Mouse (Mus musculus) forebrain, embryonic 15.5 days (tissue): ENCODE measurements at regions not wholly inside any gene's neighbourhood (a gene's known extent, or its start where the extent isn't known, plus 50 kb on each side); places are given as distances from the start of the nearest gene placed in this dataset.
"Not testable (repeated sequence)": the region's sequence is repeated elsewhere in the genome, so short reads cannot be mapped to it uniquely, and the experiment has no call there.

ENCODE experiments used
- ATAC-seq: fragments of 200-750 bp; cut with Nextera tagmentation; replicated peaks from 2 replicates; pipeline ENCODE4 v1.8.0; 2017; ENCODE audit warnings: mild to moderate bottlenecking, moderate TSS enrichment, moderate library complexity
- H3K27ac ChIP-seq: fragments of 300-500 bp; sonication (generic); replicated peaks from 2 replicates; pipeline ENCODE4 v1.5.1; 2015; ENCODE audit warnings: mild to moderate bottlenecking, inconsistent platforms
- H3K27me3 ChIP-seq: fragments of 300-500 bp; sonication (generic); 2 replicates; pipeline ENCODE4 v1.6.1; 2015; ENCODE audit warnings: inconsistent platforms
- H3K36me3 ChIP-seq: fragments of 300-500 bp; sonication (generic); 2 replicates; pipeline ENCODE4 v1.6.1; 2015; ENCODE audit warnings: mild to moderate bottlenecking, inconsistent platforms
- H3K4me1 ChIP-seq: fragments of 300-500 bp; sonication (generic); 2 replicates; pipeline ENCODE4 v1.6.1; 2015; ENCODE audit warnings: inconsistent platforms
- H3K4me2 ChIP-seq: fragments of 300-500 bp; sonication (generic); replicated peaks from 2 replicates; pipeline ENCODE4 v1.6.1; 2015; ENCODE audit warnings: mild to moderate bottlenecking, inconsistent platforms
- H3K4me3 ChIP-seq: fragments of 300-500 bp; sonication (generic); 2 replicates; pipeline ENCODE4 v1.5.1; 2015; ENCODE audit warnings: mild to moderate bottlenecking, inconsistent platforms
- H3K9ac ChIP-seq: fragments of 300-500 bp; sonication (generic); replicated peaks from 2 replicates; pipeline ENCODE4 v1.6.1; 2015; ENCODE audit warnings: mild to moderate bottlenecking, inconsistent platforms
- H3K9me3 ChIP-seq: fragments of 300-500 bp; sonication (generic); 2 replicates; pipeline ENCODE4 v1.6.1; 2016; ENCODE audit warnings: inconsistent platforms
- WGBS: fragments of 180-500 bp; shearing (Covaris S2); methylation state at CpG from one replicate; pipeline ENCODE4 v1.1.7; 2015; ENCODE audit warnings: mixed read lengths; 5-methylcytosine and 5-hydroxymethylcytosine counted together

DNA sequence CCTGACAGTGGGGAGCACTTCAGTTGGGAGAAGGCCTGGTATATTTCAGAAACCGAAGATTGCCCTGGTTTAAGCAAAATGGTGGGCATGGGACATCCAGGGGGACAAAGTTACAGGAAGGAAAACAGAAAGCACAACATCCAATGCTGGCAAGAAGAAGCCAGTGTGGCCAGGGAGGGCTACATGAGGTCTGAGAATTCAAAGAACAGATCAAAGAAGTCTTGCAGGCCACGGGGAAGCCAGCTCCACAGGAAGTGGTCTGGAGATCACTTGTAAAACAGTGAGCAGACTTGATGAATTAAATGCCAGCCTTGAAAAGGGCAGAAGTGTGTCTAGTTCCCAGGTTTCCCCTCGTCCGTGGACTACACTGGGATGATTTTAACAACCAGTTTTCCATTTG lies 120.4 kb upstream of the Mad2l1 start:
- Histone ChIP-seq H3K4me3 (no peak overlapping the region), H3K36me3 (no peaks in the 10 kb centered on the region), H3K9me3 (no peaks in the 10 kb centered on the region), H3K9ac (no peak overlapping the region), H3K4me2 (no peak overlapping the region), H3K27ac (no peak overlapping the region), H3K27me3 (no peaks in the 10 kb centered on the region), H3K4me1 (no peaks in the 10 kb centered on the region)
- WGBS, result 53% methylated on average over 4 of the region's 4 CpGs
- ATAC-seq, result no peak

DNA sequence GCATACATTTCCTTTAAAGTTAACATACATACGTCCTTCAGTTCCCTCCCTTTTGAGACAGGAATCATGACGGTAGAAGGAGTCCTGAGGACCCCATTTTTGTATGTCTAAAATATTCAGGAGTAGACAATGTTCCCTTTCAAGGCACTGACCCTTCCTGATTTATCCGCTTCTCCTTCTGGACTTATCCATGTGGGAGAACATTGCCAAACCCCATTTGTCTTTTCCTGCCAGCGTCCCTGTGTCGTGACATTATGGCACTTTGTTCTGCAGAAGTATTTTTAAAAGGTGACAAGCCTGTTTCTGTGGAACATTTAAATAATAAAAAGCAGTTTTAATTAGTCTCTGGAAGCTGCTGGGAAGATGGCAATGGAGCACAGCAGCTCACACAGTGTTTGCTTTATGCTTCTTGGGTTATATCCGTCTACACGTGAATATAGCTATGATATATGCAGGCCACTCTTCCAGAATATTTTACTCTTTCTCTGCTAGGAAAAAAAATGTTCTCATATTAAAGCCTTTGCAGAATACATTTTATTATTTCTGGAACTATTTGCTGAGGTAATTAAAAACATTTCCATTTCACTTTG lies 115.6 kb upstream of the Mad2l1 start:
- peak; percentile 67; the same call in 1 of the 2 replicates for ATAC-seq
- H3K4me3 ChIP-seq, result no peak overlapping the region
- no peaks in the 10 kb centered on the region for H3K9me3 ChIP-seq
- H3K27me3 ChIP-seq, result no peaks in the 10 kb centered on the region
- no peak overlapping the region for H3K9ac ChIP-seq
- no peaks in the 10 kb centered on the region for H3K4me1 ChIP-seq
- no peak overlapping the region for H3K27ac ChIP-seq
- WGBS, result 14% methylated on average over 7 of the region's 7 CpGs
- no peaks in the 10 kb centered on the region for H3K36me3 ChIP-seq
- no peak overlapping the region for H3K4me2 ChIP-seq

DNA sequence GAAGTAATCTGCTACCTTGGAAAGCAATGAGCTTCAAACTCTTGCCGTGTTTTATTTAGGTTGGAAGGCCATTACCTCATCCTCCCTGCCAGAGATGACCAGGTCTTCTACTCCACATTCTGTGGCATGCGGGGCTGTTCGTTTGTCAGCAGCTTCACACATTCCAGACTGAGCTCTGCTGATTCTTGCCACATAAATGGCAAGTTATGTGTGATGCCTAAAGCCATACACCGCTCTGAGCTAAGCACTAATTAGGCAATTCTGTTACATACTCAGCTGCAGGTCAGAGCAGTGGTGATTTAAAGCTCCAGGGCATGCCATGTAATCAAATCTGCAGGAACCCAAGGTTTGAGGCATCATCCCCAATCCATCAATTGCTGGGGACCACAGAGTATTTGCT lies 106.8 kb upstream of the Mad2l1 start:
- H3K36me3 ChIP-seq, result no peaks in the 10 kb centered on the region
- 54% methylated on average over 4 of the region's 4 CpGs for WGBS
- H3K4me3 ChIP-seq, result no peak overlapping the region
- ATAC-seq, result no peak
- H3K4me1 ChIP-seq, result no peaks in the 10 kb centered on the region
- no peak overlapping the region for H3K4me2 ChIP-seq
- no peak overlapping the region for H3K9ac ChIP-seq
- no peak overlapping the region for H3K27ac ChIP-seq
- H3K9me3 ChIP-seq, result no peaks in the 10 kb centered on the region
- H3K27me3 ChIP-seq, result no peaks in the 10 kb centered on the region

DNA sequence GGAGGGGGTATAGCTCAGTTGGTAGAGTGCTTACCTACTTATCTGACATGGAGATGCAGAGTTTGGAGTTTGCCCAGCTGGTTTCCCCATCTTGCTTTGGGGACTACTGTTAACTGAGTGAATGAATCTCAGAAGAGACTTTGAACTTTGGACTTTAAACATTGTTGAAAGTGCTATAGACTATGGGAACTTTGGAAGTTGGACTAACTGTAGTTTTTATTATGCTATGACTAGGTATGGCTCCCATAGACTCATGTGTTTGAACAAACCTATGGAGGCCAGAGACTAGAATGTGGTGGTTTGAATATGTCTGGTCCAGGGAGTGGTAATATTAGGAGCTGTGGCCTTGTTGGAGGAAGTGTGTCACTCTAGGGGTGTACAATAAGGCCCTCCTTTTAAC lies 84.8 kb upstream of the Mad2l1 start:
- not testable (repeated sequence) for H3K27ac ChIP-seq, ATAC-seq, H3K9ac ChIP-seq, H3K9me3 ChIP-seq, H3K4me3 ChIP-seq, H3K4me2 ChIP-seq, H3K27me3 ChIP-seq, H3K36me3 ChIP-seq, H3K4me1 ChIP-seq

DNA sequence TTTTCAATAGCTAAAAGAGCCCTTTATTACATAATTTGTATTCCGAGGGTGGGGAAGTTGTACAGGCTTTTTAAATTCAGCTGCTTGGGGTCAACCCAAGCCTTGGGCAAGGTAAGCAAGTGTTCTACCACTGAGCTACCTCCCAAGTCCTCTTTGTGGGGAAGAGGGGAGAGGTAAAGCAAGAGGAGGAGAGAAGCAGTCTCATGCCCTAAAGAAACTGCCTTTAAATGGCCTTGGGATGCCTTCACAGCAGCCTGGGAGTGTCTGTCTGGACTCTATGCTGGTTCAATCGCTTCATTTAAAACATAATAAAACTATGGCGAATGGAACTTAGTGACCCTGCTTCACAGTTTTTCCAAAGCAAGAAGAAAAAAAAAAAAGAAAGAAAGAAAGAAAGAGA lies 77.0 kb upstream of the Mad2l1 start:
- no peaks in the 10 kb centered on the region for H3K36me3 ChIP-seq
- no peak overlapping the region for H3K27ac ChIP-seq
- no peak overlapping the region for H3K4me2 ChIP-seq
- no peak for ATAC-seq
- H3K4me3 ChIP-seq, result no peak overlapping the region
- WGBS, result 30% methylated on average over 3 of the region's 3 CpGs
- peaks cover 5% of the 10 kb centered on the region; the same call in 1 of the 2 replicates for H3K4me1 ChIP-seq
- no peaks in the 10 kb centered on the region for H3K27me3 ChIP-seq
- no peaks in the 10 kb centered on the region for H3K9me3 ChIP-seq
- no peak overlapping the region for H3K9ac ChIP-seq

DNA sequence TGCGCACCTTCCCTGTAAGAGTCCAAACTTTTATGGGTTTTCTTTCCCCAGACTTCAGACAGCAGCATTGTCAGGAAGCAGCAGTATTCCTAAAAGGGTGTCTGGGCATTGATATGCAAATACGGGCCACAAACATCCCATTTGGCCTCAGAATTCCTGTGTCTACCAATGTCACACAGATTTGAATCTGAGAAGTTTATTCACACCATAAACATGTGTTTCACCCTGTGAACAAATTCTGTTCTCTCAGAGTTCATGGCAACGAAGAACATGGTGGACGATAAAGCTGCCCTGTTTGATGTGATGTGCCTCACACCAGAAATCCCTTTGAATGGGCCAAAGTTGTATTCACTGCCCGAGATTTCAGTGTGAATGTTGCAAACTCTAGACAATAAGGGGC lies 70.7 kb upstream of the Mad2l1 start:
- Histone ChIP-seq H3K36me3 (no peaks in the 10 kb centered on the region), H3K9me3 (no peaks in the 10 kb centered on the region), H3K4me2 (no peak overlapping the region), H3K27me3 (no peaks in the 10 kb centered on the region), H3K4me1 (peaks cover 6% of the 10 kb centered on the region; the same call in 1 of the 2 replicates), H3K9ac (no peak overlapping the region), H3K27ac (no peak overlapping the region), H3K4me3 (no peak overlapping the region)
- WGBS, result 13% methylated on average over 4 of the region's 5 CpGs
- ATAC-seq, result no peak

DNA sequence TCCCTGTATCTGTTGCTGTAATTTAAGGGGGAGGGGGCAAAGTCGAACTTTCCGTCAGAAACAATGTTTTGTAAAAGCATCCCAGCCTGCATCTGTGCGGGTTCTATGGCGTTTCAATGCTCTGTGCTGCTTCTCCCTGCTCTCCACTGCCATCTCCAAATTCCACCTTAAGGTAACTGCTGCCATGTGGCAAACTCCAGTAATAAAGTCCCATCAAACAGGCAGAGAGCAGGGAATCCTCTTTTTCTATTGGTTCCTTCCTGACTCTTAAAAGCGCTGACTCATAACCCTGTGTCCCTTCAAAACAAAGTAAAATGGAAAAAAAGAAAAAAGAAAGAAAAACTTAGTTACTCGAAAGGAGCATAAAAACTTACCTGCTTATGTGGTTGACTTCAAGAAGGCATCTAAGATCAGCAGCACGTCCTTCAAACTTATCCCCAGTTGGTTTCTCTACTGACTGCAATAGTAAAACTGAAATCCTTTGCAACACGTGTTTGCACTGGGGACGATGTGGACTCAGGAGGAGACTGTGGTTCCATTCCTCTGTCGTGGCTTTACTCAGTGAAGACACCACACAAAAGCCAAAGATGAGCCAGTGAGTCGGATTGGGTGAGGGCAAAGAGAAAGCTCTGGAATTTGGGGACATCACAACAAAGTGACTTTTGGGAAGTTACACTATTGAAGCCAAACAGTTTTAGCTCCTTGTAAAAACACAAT lies 69.9 kb upstream of the Mad2l1 start:
- Histone ChIP-seq H3K4me1 (peaks cover 6% of the 10 kb centered on the region; the same call in 1 of the 2 replicates), H3K4me2 (no peak overlapping the region), H3K9ac (no peak overlapping the region), H3K4me3 (no peak overlapping the region), H3K36me3 (no peaks in the 10 kb centered on the region), H3K27ac (no peak overlapping the region), H3K27me3 (no peaks in the 10 kb centered on the region), H3K9me3 (no peaks in the 10 kb centered on the region)
- WGBS, result 66% methylated on average over 11 of the region's 11 CpGs
- ATAC-seq, result no peak

DNA sequence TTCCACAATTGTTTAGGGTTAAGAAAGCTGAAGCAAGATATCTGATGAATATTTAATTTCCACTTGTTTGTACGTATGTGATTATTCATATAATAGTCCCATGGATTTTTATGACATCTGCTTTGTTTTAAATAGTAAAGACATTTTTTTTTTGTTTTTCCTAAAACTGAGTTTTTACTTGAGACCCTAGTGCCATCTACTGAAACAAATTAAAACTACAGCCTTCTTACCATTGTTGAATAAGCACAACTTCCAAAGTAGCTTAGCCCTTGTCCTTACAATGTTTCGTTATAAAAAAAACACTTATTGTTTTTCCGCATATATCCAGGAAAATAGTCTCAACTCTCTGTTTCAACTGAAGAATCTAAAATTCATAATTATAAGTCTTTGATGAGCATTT lies 68.4 kb upstream of the Mad2l1 start:
- H3K27ac ChIP-seq, result no peak overlapping the region
- no peak for ATAC-seq
- no peaks in the 10 kb centered on the region for H3K36me3 ChIP-seq
- no peaks in the 10 kb centered on the region for H3K27me3 ChIP-seq
- H3K9me3 ChIP-seq, result no peaks in the 10 kb centered on the region
- no peak overlapping the region for H3K4me2 ChIP-seq
- WGBS, result 28% methylated on average over 3 of the region's 3 CpGs
- H3K9ac ChIP-seq, result no peak overlapping the region
- peaks cover 6% of the 10 kb centered on the region; the same call in 1 of the 2 replicates for H3K4me1 ChIP-seq
- H3K4me3 ChIP-seq, result no peak overlapping the region

DNA sequence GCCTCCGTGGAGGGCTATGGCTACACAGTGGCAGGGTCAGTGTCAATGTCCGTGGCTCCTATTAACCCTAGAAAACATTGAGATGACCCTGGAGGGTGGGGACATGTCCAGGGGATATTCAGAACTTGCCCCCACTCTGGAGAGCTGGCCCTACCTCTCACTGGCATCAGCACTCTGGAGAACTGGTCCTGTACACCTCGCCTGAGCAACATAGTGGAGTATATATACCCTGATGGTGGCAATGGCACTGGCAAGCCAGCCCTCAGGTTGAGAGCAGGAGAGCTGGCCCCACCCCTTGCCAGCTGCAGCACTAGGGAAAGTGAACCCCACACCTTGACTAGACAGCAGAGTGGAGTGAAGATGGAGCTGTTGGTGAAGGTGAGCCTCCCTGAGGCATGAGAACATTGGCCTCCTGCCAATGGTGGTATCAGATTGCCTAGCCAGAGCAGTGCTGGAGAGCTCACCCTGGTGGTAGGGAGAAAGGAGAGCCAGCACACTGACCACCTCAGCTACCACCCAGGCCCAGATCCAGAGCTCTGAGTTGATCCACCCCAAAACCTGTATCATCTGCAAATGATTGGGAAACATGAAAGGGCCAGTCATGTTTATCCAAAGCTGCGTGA lies 64.5 kb upstream of the Mad2l1 start:
- H3K27ac ChIP-seq, result no peak overlapping the region
- ATAC-seq, result 0 out of 2 replicates have a peak, but pooled peaks have one; percentile 26
- no peaks in the 10 kb centered on the region for H3K36me3 ChIP-seq
- H3K9ac ChIP-seq, result no peak overlapping the region
- H3K27me3 ChIP-seq, result no peaks in the 10 kb centered on the region
- 87% methylated on average over 4 of the region's 4 CpGs for WGBS
- H3K9me3 ChIP-seq, result no peaks in the 10 kb centered on the region
- H3K4me2 ChIP-seq, result no peak overlapping the region
- no peak overlapping the region for H3K4me3 ChIP-seq
- no peaks in the 10 kb centered on the region for H3K4me1 ChIP-seq

DNA sequence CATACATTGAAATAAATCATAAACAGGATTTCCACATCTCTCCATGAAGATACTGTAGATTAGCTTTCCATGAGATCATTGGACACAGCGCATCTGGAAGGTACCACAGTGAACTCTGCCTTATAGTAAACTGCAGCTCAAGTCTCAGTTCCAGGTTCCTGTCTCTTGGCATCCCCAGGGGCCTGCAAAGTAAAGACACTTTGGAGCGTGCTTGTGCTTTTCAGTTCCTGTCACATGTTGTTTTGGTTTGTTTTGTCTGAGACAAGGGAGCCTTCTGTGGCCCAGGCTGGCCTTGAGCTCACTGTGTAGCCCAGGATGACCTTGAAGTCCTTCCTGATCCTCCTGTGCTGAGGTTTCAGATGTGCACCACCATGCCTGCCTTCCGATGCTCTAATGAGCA lies 63.4 kb upstream of the Mad2l1 start:
- WGBS, result 83% methylated on average over 3 of the region's 3 CpGs

DNA sequence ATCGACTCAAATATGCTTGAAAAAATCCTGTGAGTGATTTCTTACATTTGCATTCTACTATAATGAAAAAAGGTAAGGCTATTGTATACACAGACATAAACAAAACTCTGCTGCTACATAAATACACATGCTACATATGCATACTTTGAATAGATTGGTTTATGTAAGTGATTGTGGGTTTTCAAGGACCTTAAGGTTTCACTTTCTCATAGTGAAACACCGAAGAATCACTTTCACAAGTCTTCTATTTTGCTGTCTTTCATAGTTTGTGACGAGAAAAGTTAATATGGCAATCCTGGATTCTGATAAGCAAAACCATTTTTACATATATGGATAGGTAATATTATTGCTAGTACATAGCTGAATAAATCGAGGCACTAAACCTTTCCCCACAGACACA lies 62.5 kb upstream of the Mad2l1 start:
- no peak overlapping the region for H3K9ac ChIP-seq
- no peaks in the 10 kb centered on the region for H3K36me3 ChIP-seq
- no peak for ATAC-seq
- H3K4me3 ChIP-seq, result no peak overlapping the region
- no peak overlapping the region for H3K4me2 ChIP-seq
- no peaks in the 10 kb centered on the region for H3K4me1 ChIP-seq
- H3K27me3 ChIP-seq, result no peaks in the 10 kb centered on the region
- 88% methylated on average over 4 of the region's 4 CpGs for WGBS
- H3K9me3 ChIP-seq, result no peaks in the 10 kb centered on the region
- H3K27ac ChIP-seq, result no peak overlapping the region

More for the DNA sequence above, 63.4 kb upstream of the Mad2l1 start:
- H3K4me3 ChIP-seq, result no peak overlapping the region
- H3K4me1 ChIP-seq, result no peaks in the 10 kb centered on the region
- no peak overlapping the region for H3K9ac ChIP-seq
- H3K27me3 ChIP-seq, result no peaks in the 10 kb centered on the region
- H3K27ac ChIP-seq, result no peak overlapping the region
- ATAC-seq, result no peak
- no peak overlapping the region for H3K4me2 ChIP-seq
- H3K36me3 ChIP-seq, result no peaks in the 10 kb centered on the region
- H3K9me3 ChIP-seq, result no peaks in the 10 kb centered on the region

DNA sequence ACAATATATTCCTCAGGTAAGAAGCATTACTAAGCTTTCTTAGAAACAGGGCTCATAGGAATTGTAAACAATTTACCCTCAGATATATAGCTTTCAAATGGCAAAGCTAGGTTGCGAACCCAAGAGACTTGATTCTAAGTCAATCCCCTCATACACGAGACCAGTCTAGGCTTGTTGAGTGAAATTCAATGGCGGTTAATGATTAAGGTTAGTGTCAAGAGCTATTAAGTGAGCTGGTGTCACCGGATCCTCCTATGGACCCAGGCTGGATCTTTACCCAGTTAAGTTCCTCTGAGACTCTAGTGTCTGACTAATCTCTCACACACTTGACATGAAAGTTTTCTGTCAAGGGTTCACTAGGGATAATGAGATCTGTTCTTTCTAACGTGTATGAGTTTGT lies 57.6 kb upstream of the Mad2l1 start:
- H3K36me3 ChIP-seq, result no peaks in the 10 kb centered on the region
- ATAC-seq, result no peak
- no peak overlapping the region for H3K4me2 ChIP-seq
- no peaks in the 10 kb centered on the region for H3K9me3 ChIP-seq
- no peaks in the 10 kb centered on the region for H3K4me1 ChIP-seq
- H3K9ac ChIP-seq, result no peak overlapping the region
- no peak overlapping the region for H3K27ac ChIP-seq
- WGBS, result 78% methylated on average over 5 of the region's 5 CpGs
- H3K27me3 ChIP-seq, result no peaks in the 10 kb centered on the region
- H3K4me3 ChIP-seq, result no peak overlapping the region
